Mouse (Mus musculus) embryonic facial prominence, embryonic 14.5 days (tissue): ENCODE results near the gene Mpig6b. TPM values are rescaled to one million over a fixed set of nuclear protein-coding genes. Genes with fewer than 3 reads are reported as not detected.

Experiments
- ATAC-seq: fragments of 200-750 bp; cut with Nextera tagmentation; 2 replicates; pipeline ENCODE4 v1.8.0; 2017; ENCODE audit warnings: low read depth, moderate number of reproducible peaks, moderate TSS enrichment
- DNase-seq: peaks from one replicate; pipeline ENCODE4 v3.0.0-alpha.2; 2015; ENCODE audit warnings: low spot score
- H3K27ac ChIP-seq: fragments of 300-500 bp; sonication (generic); replicated peaks from 2 replicates; pipeline ENCODE4 v1.5.1; 2014; ENCODE audit warnings: low read depth, mild to moderate bottlenecking, low read length, moderate library complexity
- H3K27me3 ChIP-seq: fragments of 300-500 bp; sonication (generic); replicated peaks from 2 replicates; pipeline ENCODE4 v1.6.1; 2014; ENCODE audit warnings: low read length; ENCODE audit not compliant: control insufficient read depth, insufficient read depth
- H3K36me3 ChIP-seq: fragments of 300-500 bp; sonication (generic); 2 replicates; pipeline ENCODE4 v1.6.1; 2014; ENCODE audit warnings: low read length, mixed read lengths; ENCODE audit not compliant: control insufficient read depth, insufficient read depth
- H3K4me1 ChIP-seq: fragments of 300-500 bp; sonication (generic); 2 replicates; pipeline ENCODE4 v1.6.1; 2014; ENCODE audit warnings: antibody characterized with exemption, low read length; ENCODE audit not compliant: control insufficient read depth, insufficient read depth
- H3K4me2 ChIP-seq: fragments of 300-500 bp; sonication (generic); 2 replicates; pipeline ENCODE4 v1.6.1; 2014; ENCODE audit warnings: low read depth, mild to moderate bottlenecking, low read length, moderate library complexity, mixed read lengths
- H3K4me3 ChIP-seq: fragments of 300-500 bp; sonication (generic); 2 replicates; pipeline ENCODE4 v1.5.1; 2014; ENCODE audit warnings: low read depth, mild to moderate bottlenecking, low read length
- H3K9ac ChIP-seq: fragments of 300-500 bp; sonication (generic); 2 replicates; pipeline ENCODE4 v1.6.1; 2014; ENCODE audit warnings: low read depth, mild to moderate bottlenecking, low read length, moderate library complexity, mixed read lengths
- H3K9me3 ChIP-seq: fragments of 300-500 bp; sonication (generic); 2 replicates; pipeline ENCODE4 v1.6.1; 2016; ENCODE audit warnings: low read length; ENCODE audit not compliant: control insufficient read depth
- WGBS: fragments of 180-500 bp; shearing (Covaris S2); extraction: QIAGEN DNeasy Blood & Tissue Kit; methylation state at CpG from one replicate; pipeline ENCODE4 v1.1.7; 2014; 5-methylcytosine and 5-hydroxymethylcytosine counted together
- polyA plus RNA-seq: library from polyadenylated mRNA; unstranded; fragments of >200 nt; fragmentation: Nextera tagmentation; extraction: Ambion mirVana; gene quantifications from 2 replicates; pipeline ENCODE4 v1.2.1, GENCODE M21; 2014

The Mpig6b gene
- polyA plus RNA-seq, 1 experiment from 2014 or later = 0.96 TPM

DNA sequence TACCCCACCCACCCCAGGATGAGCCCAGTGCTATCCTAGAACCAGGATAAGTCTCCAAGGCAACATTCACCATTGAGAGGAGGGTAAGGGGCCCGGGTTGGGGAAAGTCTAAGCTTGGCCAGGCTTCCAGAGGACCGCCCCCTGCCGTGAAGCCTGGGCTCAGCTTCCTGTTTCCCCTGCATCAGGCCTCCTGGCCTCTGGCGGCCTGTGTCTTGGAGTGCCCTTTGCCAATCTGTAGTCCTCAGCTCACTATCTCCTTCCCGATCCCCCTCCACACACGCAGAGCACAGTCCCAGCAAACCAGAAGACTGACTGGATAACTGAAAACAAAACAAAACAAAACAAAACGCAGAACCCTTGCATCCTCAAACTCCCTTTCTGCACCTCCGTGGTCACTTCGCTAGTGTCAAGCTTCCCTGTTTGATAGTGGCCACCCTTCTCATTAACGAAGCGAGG, 16.4 kb downstream of the Mpig6b start, which contains the start of gene Clic1:
Clic1 (plus strand) TSS at position 406 of the 456 bp plus-strand sequence.
- Histone ChIP-seq H3K9ac (peak within 1 kb of the TSS; percentile 84), H3K9me3 (no peaks in the 10 kb centered on the region), H3K27me3 (no peaks in the 10 kb centered on the region), H3K4me2 (peak within 1 kb of the TSS; percentile 83), H3K4me3 (peak within 1 kb of the TSS; percentile 61), H3K36me3 (peaks cover 25% of the 10 kb centered on the region), H3K4me1 (peaks cover 50% of the 10 kb centered on the region), H3K27ac (peak within 1 kb of the TSS; percentile 96)
- peak; percentile 94 for DNase-seq
- WGBS = 2% methylated on average over 11 of the region's 11 CpGs
- peak; percentile 35 for ATAC-seq

GRCm38 (mm10) chr17:35048932-35049440, 17.0 kb downstream of the Mpig6b start:
- H3K36me3 ChIP-seq = peaks cover 20% of the 10 kb centered on the region
- peak overlapping the region; percentile 96 for H3K27ac ChIP-seq
- DNase-seq (no peak), ATAC-seq (no peak)
- peak overlapping the region; percentile 83 for H3K4me2 ChIP-seq
- 70% methylated on average over 5 of the region's 5 CpGs for WGBS
- peak overlapping the region; percentile 84; the same call in 1 of the 2 replicates for H3K9ac ChIP-seq
- no peaks in the 10 kb centered on the region for H3K27me3 ChIP-seq
- H3K4me3 ChIP-seq = peak overlapping the region; percentile 61; the same call in 1 of the 2 replicates
- peaks cover 50% of the 10 kb centered on the region for H3K4me1 ChIP-seq
- H3K9me3 ChIP-seq = no peaks in the 10 kb centered on the region

GRCm38 (mm10) chr17:35048149-35048931, 17.6 kb downstream of the Mpig6b start:
- no peak for DNase-seq
- H3K9me3 ChIP-seq = no peaks in the 10 kb centered on the region
- no peak for ATAC-seq
- H3K27me3 ChIP-seq = no peaks in the 10 kb centered on the region
- WGBS = 35% methylated on average over 10 of the region's 11 CpGs
- peaks cover 50% of the 10 kb centered on the region for H3K4me1 ChIP-seq
- H3K4me2 ChIP-seq = 0 out of 2 replicates have a peak overlapping the region, but pooled peaks have one; percentile 2
- H3K9ac ChIP-seq = no peak overlapping the region
- H3K27ac ChIP-seq = peak overlapping the region; percentile 96
- peaks cover 14% of the 10 kb centered on the region for H3K36me3 ChIP-seq
- no peak overlapping the region for H3K4me3 ChIP-seq

DNA sequence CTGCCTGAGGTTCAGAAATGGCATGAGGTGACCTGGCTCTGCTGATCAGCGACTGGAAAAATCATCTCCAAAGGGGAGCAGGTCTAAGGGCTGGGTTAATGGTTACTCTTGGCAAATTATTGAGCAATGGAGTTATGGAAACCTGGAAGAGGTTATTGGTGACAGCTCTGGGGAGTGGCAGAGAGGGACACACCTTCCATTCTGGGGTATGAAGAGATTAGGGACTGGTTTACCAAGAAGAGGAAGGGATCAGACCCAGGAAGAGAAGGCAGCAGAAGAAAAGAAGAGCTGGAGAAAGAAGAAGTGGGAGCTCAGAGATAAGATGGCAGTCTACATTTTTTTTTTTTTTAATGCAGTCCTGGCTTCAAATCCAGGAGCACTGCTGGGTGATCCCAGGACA, 18.3 kb downstream of the Mpig6b start:
- no peaks in the 10 kb centered on the region for H3K27me3 ChIP-seq
- DNase-seq (no peak), ATAC-seq (no peak)
- H3K4me2 ChIP-seq = 0 out of 2 replicates have a peak overlapping the region, but pooled peaks have one; percentile 2
- no peak overlapping the region for H3K4me3 ChIP-seq
- 62% methylated on average over 1 of the region's 1 CpGs for WGBS
- peaks cover 7% of the 10 kb centered on the region for H3K36me3 ChIP-seq
- peaks cover 50% of the 10 kb centered on the region for H3K4me1 ChIP-seq
- H3K9me3 ChIP-seq = no peaks in the 10 kb centered on the region
- peak overlapping the region; percentile 96 for H3K27ac ChIP-seq
- no peak overlapping the region for H3K9ac ChIP-seq

DNA sequence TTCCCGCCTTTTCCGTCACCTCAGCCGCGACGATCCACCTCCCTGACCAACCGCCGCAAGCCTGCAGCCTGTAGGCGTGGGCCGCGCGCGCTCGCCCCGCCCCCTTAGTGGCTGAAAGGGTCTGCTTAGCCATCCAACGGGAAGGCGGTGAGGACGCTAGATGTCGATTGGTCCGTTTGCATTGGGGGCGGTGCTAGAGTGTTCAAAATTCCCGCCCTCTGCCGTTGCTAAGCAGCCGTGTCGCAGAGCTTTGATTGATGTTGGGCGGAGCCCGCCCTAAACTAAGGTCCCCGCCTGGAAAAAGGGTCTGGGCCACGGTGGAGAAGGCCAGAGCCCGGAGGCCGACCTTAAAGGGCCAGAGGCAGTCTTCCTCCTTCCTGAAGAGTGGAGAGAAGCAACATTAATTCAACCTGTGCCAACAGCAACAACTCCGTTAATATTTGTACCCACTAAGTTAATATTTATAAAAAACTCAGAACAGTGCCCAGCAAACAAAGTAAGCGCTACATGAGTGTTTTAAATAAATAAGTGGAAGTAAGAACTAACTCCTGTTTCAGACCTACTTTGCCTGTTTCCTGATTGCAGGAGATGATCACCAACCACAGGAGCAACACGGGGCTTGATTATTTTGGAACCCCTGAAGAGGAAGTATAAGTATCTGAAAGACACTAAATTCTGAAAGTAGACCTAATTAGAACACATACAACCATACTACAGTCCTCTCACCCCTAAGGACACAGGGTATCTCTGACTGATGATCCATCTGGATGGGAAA, 19.1 kb downstream of the Mpig6b start, which contains the start of gene Msh5:
Msh5 (minus strand) TSS at position 65 of the 775 bp plus-strand sequence.
- WGBS = 4% methylated on average over 29 of the region's 33 CpGs
- Histone ChIP-seq H3K4me3 (peak within 1 kb of the TSS; percentile 66), H3K4me1 (peaks cover 45% of the 10 kb centered on the region), H3K27ac (peak within 1 kb of the TSS; percentile 96), H3K27me3 (no peaks in the 10 kb centered on the region), H3K36me3 (no peaks in the 10 kb centered on the region), H3K4me2 (peak within 1 kb of the TSS; percentile 98), H3K9me3 (no peaks in the 10 kb centered on the region), H3K9ac (peak within 1 kb of the TSS; percentile 87)
- peak; percentile 99 for DNase-seq
- peak; percentile 96 for ATAC-seq

DNA sequence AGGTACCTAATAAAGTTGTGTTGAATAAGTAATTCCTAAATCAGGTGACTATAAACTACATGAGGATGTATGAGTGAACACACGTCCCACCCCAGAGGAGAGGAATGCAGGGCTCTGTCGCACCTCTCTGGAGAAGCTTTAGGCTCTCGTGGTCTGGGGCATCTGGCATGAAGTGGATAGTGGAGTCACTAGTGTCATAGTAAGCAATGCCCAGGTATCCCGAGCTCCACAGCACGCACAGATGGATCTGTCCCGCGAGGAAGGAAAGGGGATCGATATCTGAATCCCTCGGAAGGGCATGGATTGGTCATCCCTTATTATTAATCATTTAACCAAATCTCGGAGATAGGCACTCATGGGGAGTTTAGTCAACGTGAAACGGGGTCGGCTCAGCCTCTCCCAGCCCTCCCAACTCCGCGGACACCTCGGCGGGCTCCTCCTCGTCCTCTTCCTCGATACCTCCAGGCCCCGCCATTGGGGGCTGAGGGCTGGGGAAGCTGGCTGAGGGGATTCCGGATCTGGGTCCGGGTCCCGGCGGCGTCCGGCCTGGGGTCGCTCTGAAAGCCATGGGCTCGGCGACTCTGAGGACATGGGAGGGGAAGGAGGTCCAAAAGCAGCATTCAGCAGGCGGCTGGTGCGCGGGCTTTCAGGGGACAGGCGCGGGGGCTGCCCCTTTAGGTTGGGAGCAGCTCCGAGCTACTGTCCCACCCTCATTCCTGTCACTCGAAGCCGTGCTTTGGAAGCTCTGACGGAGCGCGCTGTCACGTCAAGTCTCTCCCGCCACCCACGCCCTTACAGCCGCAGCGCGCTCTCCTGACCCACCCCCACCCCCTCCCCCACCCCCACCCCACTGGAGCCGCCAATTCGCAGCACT, 19.9 kb downstream of the Mpig6b start:
- no peak for DNase-seq

GRCm38 (mm10) chr17:35044904-35045806, 20.8 kb downstream of the Mpig6b start:
- 78% methylated on average over 7 of the region's 7 CpGs for WGBS
- no peak for DNase-seq
- H3K4me1 ChIP-seq = peaks cover 42% of the 10 kb centered on the region
- ATAC-seq = no peak
- H3K9me3 ChIP-seq = no peaks in the 10 kb centered on the region
- peak overlapping the region; percentile 66 for H3K4me3 ChIP-seq
- peak overlapping the region; percentile 87 for H3K9ac ChIP-seq
- no peak overlapping the region for H3K27ac ChIP-seq
- no peaks in the 10 kb centered on the region for H3K36me3 ChIP-seq
- no peaks in the 10 kb centered on the region for H3K27me3 ChIP-seq
- peak overlapping the region; percentile 98 for H3K4me2 ChIP-seq

More for the DNA sequence above, 19.9 kb downstream of the Mpig6b start:
- Histone ChIP-seq H3K9ac (peak overlapping the region; percentile 87), H3K4me3 (peak overlapping the region; percentile 66), H3K27me3 (no peaks in the 10 kb centered on the region), H3K4me1 (peaks cover 42% of the 10 kb centered on the region), H3K27ac (peak overlapping the region; percentile 92), H3K36me3 (no peaks in the 10 kb centered on the region), H3K9me3 (no peaks in the 10 kb centered on the region), H3K4me2 (peak overlapping the region; percentile 98)
- 10% methylated on average over 19 of the region's 48 CpGs for WGBS
- no peak; the same call in 1 of the 2 replicates for ATAC-seq
